ENCODE assay signal across 8 mouse cellular contexts in genomic region chr10:82814096-82814970, GRCm38 (mm10). TPM values are rescaled to one million over a fixed set of nuclear protein-coding genes. Genes with fewer than 3 reads are reported as not detected.
A peak's percentile ranks its signal among the peaks of the same experiment; 100 is the strongest.
DNase-seq lines count a peak whose midpoint lies in the region; ATAC-seq and TF ChIP-seq lines count a peak whose summit lies in the region.

No protein-coding gene starts in this region.

- 60% methylated on average over 19 of the region's 19 CpGs for WGBS in midbrain, embryonic 12.5 days
- WGBS in midbrain, embryonic 16.5 days, result 57% methylated on average over 19 of the region's 19 CpGs
- WGBS in embryonic facial prominence, embryonic 11.5 days, result 33% methylated on average over 19 of the region's 19 CpGs
- 37% methylated on average over 19 of the region's 19 CpGs for WGBS in stomach, postnatal 0 days
- WGBS in hindbrain, embryonic 14.5 days, result 54% methylated on average over 19 of the region's 19 CpGs

- no peak for TF ChIP-seq EP300 in stomach, postnatal 0 days (optimal IDR thresholded peaks at IDR 0.05)

- H3K9ac ChIP-seq in midbrain, embryonic 12.5 days (replicated peaks), result no peak overlapping the region
- no peak overlapping the region for H3K9ac ChIP-seq in midbrain, embryonic 16.5 days (ENCODE audit: low read depth, low read length)
- H3K9ac ChIP-seq in embryonic facial prominence, embryonic 11.5 days (replicated peaks; ENCODE audit: low read length), result no peak overlapping the region; the same call in 1 of the 2 replicates
- no peak overlapping the region for H3K9ac ChIP-seq in stomach, postnatal 0 days (ENCODE audit: low read length)
- H3K9ac ChIP-seq in hindbrain, embryonic 14.5 days, result no peak overlapping the region

- no peaks in the 10 kb centered on the region; the same call in 1 of the 2 replicates for H3K27me3 ChIP-seq in midbrain, embryonic 12.5 days
- no peaks in the 10 kb centered on the region for H3K27me3 ChIP-seq in midbrain, embryonic 16.5 days (ENCODE audit: control insufficient read depth, insufficient read depth, low read depth, low read length)
- H3K27me3 ChIP-seq in embryonic facial prominence, embryonic 11.5 days (ENCODE audit: control insufficient read depth, insufficient read depth, low read length), result no peaks in the 10 kb centered on the region
- no peaks in the 10 kb centered on the region for H3K27me3 ChIP-seq in stomach, postnatal 0 days (ENCODE audit: control insufficient read depth, insufficient read depth, low read length)
- no peaks in the 10 kb centered on the region for H3K27me3 ChIP-seq in hindbrain, embryonic 14.5 days (ENCODE audit: control insufficient read depth, insufficient read depth, low read length)

- H3K4me1 ChIP-seq in midbrain, embryonic 12.5 days, result peaks cover 16% of the 10 kb centered on the region
- H3K4me1 ChIP-seq in midbrain, embryonic 16.5 days (ENCODE audit: control insufficient read depth, insufficient read depth, low read length), result no peaks in the 10 kb centered on the region
- 0 out of 2 replicates have a peak, but pooled peaks cover 3% of the 10 kb centered on the region for H3K4me1 ChIP-seq in embryonic facial prominence, embryonic 11.5 days (ENCODE audit: control insufficient read depth, insufficient read depth, low read length)
- H3K4me1 ChIP-seq in stomach, postnatal 0 days (replicated peaks; ENCODE audit: control insufficient read depth, insufficient read depth), result no peaks in the 10 kb centered on the region
- H3K4me1 ChIP-seq in hindbrain, embryonic 14.5 days (replicated peaks; ENCODE audit: control insufficient read depth, insufficient read depth, low read length), result no peaks in the 10 kb centered on the region

- H3K36me3 ChIP-seq in midbrain, embryonic 12.5 days, result no peaks in the 10 kb centered on the region
- no peaks in the 10 kb centered on the region for H3K36me3 ChIP-seq in midbrain, embryonic 16.5 days (ENCODE audit: control insufficient read depth, insufficient read depth, low read length)
- H3K36me3 ChIP-seq in embryonic facial prominence, embryonic 11.5 days (replicated peaks; ENCODE audit: control insufficient read depth, insufficient read depth, low read depth, low read length), result no peaks in the 10 kb centered on the region
- H3K36me3 ChIP-seq in stomach, postnatal 0 days (ENCODE audit: control insufficient read depth, insufficient read depth, low read length), result no peaks in the 10 kb centered on the region
- H3K36me3 ChIP-seq in hindbrain, embryonic 14.5 days (replicated peaks; ENCODE audit: control insufficient read depth, insufficient read depth), result no peaks in the 10 kb centered on the region

- no peak for TF ChIP-seq CTCF in stomach, postnatal 0 days (IDR thresholded peaks at IDR 0.05; ENCODE audit: low read depth)

- no peak overlapping the region for H3K4me2 ChIP-seq in midbrain, embryonic 12.5 days (replicated peaks)
- H3K4me2 ChIP-seq in midbrain, embryonic 16.5 days (ENCODE audit: low read length), result no peak overlapping the region
- H3K4me2 ChIP-seq in embryonic facial prominence, embryonic 11.5 days (ENCODE audit: low read depth, low read length), result no peak overlapping the region
- no peak overlapping the region for H3K4me2 ChIP-seq in stomach, postnatal 0 days (replicated peaks; ENCODE audit: low read depth)
- no peak overlapping the region for H3K4me2 ChIP-seq in hindbrain, embryonic 14.5 days (replicated peaks)

- ATAC-seq in midbrain, embryonic 12.5 days (ENCODE audit: low FRiP score, low read depth), result no peak
- no peak for ATAC-seq in midbrain, embryonic 16.5 days
- ATAC-seq in embryonic facial prominence, embryonic 11.5 days (replicated peaks; ENCODE audit: insufficient number of reproducible peaks, low FRiP score, low TSS enrichment, low read depth), result no peak
- ATAC-seq in stomach, postnatal 0 days (ENCODE audit: low FRiP score, low TSS enrichment), result peak; percentile 38
- ATAC-seq in hindbrain, embryonic 14.5 days (ENCODE audit: low FRiP score), result no peak

- no peaks in the 10 kb centered on the region for H3K9me3 ChIP-seq in midbrain, embryonic 12.5 days
- no peaks in the 10 kb centered on the region for H3K9me3 ChIP-seq in midbrain, embryonic 16.5 days (replicated peaks; ENCODE audit: control insufficient read depth, low read length, poor library complexity, severe bottlenecking)
- H3K9me3 ChIP-seq in embryonic facial prominence, embryonic 11.5 days (replicated peaks; ENCODE audit: control insufficient read depth, low read length), result no peaks in the 10 kb centered on the region
- H3K9me3 ChIP-seq in stomach, postnatal 0 days (ENCODE audit: control insufficient read depth, low read length), result no peaks in the 10 kb centered on the region
- no peaks in the 10 kb centered on the region for H3K9me3 ChIP-seq in hindbrain, embryonic 14.5 days (ENCODE audit: control insufficient read depth, low read length)

- DNase-seq in embryonic facial prominence, embryonic 11.5 days (ENCODE audit: low spot score), result peak; percentile 60
- peak; percentile 63 for DNase-seq in liver
- DNase-seq in stomach, postnatal 0 days (ENCODE audit: low spot score), result no peak
- DNase-seq in ovary, postnatal 10 days (ENCODE audit: low spot score), result no peak
- no peak for DNase-seq in hindbrain, embryonic 14.5 days (ENCODE audit: low spot score)
- no peak for DNase-seq in right cerebral cortex, postnatal 14 days

- H3K27ac ChIP-seq in midbrain, embryonic 12.5 days (replicated peaks), result 0 out of 2 replicates have a peak overlapping the region, but pooled peaks have one; percentile 1
- no peak overlapping the region for H3K27ac ChIP-seq in midbrain, embryonic 16.5 days (ENCODE audit: low read length)
- no peak overlapping the region for H3K27ac ChIP-seq in embryonic facial prominence, embryonic 11.5 days (replicated peaks; ENCODE audit: low read depth, low read length)
- no peak overlapping the region for H3K27ac ChIP-seq in stomach, postnatal 0 days (replicated peaks)
- H3K27ac ChIP-seq in hindbrain, embryonic 14.5 days, result no peak overlapping the region

- no peak overlapping the region for H3K4me3 ChIP-seq in midbrain, embryonic 12.5 days
- no peak overlapping the region for H3K4me3 ChIP-seq in midbrain, embryonic 16.5 days (ENCODE audit: low read depth, low read length)
- H3K4me3 ChIP-seq in embryonic facial prominence, embryonic 11.5 days (ENCODE audit: low read depth, low read length), result no peak overlapping the region
- no peak overlapping the region for H3K4me3 ChIP-seq in stomach, postnatal 0 days (ENCODE audit: low read depth, low read length)
- no peak overlapping the region for H3K4me3 ChIP-seq in hindbrain, embryonic 14.5 days (replicated peaks; ENCODE audit: low read length)

RNA-seq across cellular contexts. Expression of gene Txnrd1, which starts 19.4 kb away (rescaled TPM):
- polyA plus RNA-seq in midbrain, embryonic 12.5 days (2016; fragmentation: Nextera tagmentation; extraction: Ambion mirVana), result 174 and 176 TPM in 2 replicates
- polyA plus RNA-seq in midbrain, embryonic 16.5 days (2015; fragmentation: Nextera tagmentation; extraction: Ambion mirVana), result 101 and 115 TPM in 2 replicates
- 180 and 185 TPM in 2 replicates for polyA plus RNA-seq in embryonic facial prominence, embryonic 11.5 days (2014; fragmentation: Nextera tagmentation; extraction: Ambion mirVana)
- polyA plus RNA-seq in stomach, postnatal 0 days (2015; fragmentation: Nextera tagmentation; extraction: Ambion mirVana), result 61.9 TPM in 2 replicates
- polyA plus RNA-seq in hindbrain, embryonic 14.5 days (2014; fragmentation: Nextera tagmentation; extraction: Ambion mirVana), result 124 and 126 TPM in 2 replicates

RNA-seq across cellular contexts. Expression of gene Nfyb, which starts 50.4 kb away (rescaled TPM):
- polyA plus RNA-seq in midbrain, embryonic 12.5 days (2016; fragmentation: Nextera tagmentation; extraction: Ambion mirVana), result 58.3 and 69.0 TPM in 2 replicates
- 44.5 and 55.2 TPM in 2 replicates for polyA plus RNA-seq in midbrain, embryonic 16.5 days (2015; fragmentation: Nextera tagmentation; extraction: Ambion mirVana)
- 71.8 and 104 TPM in 2 replicates for polyA plus RNA-seq in embryonic facial prominence, embryonic 11.5 days (2014; fragmentation: Nextera tagmentation; extraction: Ambion mirVana)
- 20.3 and 23.8 TPM in 2 replicates for polyA plus RNA-seq in stomach, postnatal 0 days (2015; fragmentation: Nextera tagmentation; extraction: Ambion mirVana)
- polyA plus RNA-seq in hindbrain, embryonic 14.5 days (2014; fragmentation: Nextera tagmentation; extraction: Ambion mirVana), result 36.4 and 43.5 TPM in 2 replicates

RNA-seq across cellular contexts. Expression of gene Eid3, which starts 52.1 kb away (rescaled TPM):
- 0.69 and 0.80 TPM in 2 replicates for polyA plus RNA-seq in midbrain, embryonic 12.5 days (2016; fragmentation: Nextera tagmentation; extraction: Ambion mirVana)
- polyA plus RNA-seq in midbrain, embryonic 16.5 days (2015; fragmentation: Nextera tagmentation; extraction: Ambion mirVana), result 0.36 and 0.42 TPM in 2 replicates
- 0.58 and 0.81 TPM in 2 replicates for polyA plus RNA-seq in embryonic facial prominence, embryonic 11.5 days (2014; fragmentation: Nextera tagmentation; extraction: Ambion mirVana)
- 0.36 and 0.38 TPM in 2 replicates for polyA plus RNA-seq in stomach, postnatal 0 days (2015; fragmentation: Nextera tagmentation; extraction: Ambion mirVana)
- 0.88 TPM in 1 of 2 replicates, not detected in the other for polyA plus RNA-seq in hindbrain, embryonic 14.5 days (2014; fragmentation: Nextera tagmentation; extraction: Ambion mirVana)

Comparison
In these comparisons a context has a peak if more than half of its experiments do, and no peak if none do; other contexts are left out.
1. DNase-seq: peak in embryonic facial prominence, embryonic 11.5 days (single experiment) and liver (single experiment); none in stomach, postnatal 0 days (single experiment), ovary, postnatal 10 days (single experiment), hindbrain, embryonic 14.5 days (single experiment) and right cerebral cortex, postnatal 14 days (single experiment).